Mouse (Mus musculus) natural killer cell, adult 2 months (primary cell): ENCODE results near the gene Rnf32.
A peak's percentile ranks its signal among the peaks of the same experiment; 100 is the strongest.

ENCODE experiments used
- DNase-seq, 2 experiments: peaks; one replicate each; pipeline ENCODE4 v3.0.0; 2022; ENCODE audit warnings: low spot score in 2 of 2

Rnf32 gene

GRCm38 (mm10) chr5:29195570-29196263, at the start of gene Rnf32:
TSS of gene Rnf32 (plus strand) at chr5:29195992.
- DNase-seq = peak; percentile 19 to 42

- no peak for DNase-seq
Observed at GRCm38 (mm10) chr5:29150146-29150545, 45.6 kb upstream of the Rnf32 start.

- DNase-seq = no peak
Observed at GRCm38 (mm10) chr5:29159849-29160248, 35.9 kb upstream of the Rnf32 start.

GRCm38 (mm10) chr5:29166947-29167346, 28.8 kb upstream of the Rnf32 start:
- no peak for DNase-seq

DNA sequence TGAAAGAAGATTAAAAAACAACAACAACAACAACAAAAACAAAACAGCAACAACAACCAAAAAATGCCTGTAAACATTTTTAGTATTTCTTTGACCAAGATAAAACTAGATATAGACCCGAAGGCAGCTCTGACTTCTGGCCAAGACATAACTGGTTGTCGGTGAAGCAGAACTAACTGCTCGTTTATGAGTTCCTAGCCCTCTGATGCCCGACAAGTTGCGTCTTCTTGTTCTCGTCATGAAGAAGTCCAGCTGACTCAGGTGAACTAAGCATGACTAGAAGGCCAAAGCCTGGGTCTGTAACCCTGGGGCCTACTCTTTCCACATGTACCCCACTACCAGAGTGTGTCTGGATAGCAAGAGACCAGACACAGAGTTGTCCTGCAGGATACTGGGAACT, 25.6 kb upstream of the Rnf32 start:
- DNase-seq = no peak

- DNase-seq = no peak
Observed at GRCm38 (mm10) chr5:29171165-29171564, 24.6 kb upstream of the Rnf32 start.

DNA sequence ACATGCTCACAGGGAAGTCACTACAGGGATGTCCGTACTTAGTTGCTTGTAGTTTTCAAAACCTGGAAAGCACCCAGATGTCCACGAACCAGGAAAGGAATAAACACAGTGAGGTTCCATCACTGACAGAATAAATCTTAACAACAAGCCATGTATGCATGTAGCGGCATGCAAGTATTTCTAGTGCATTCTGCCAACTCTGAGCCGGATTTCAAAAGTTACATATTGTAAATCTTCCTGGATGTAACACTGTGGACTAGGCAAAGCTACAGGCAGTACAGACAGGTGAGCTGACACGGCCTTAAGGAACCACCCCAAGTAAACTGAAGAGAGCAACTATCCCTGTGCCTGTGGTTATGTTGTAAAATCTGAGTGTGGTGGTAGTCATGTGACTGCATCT, 9.0 kb upstream of the Rnf32 start:
- DNase-seq = no peak

DNA sequence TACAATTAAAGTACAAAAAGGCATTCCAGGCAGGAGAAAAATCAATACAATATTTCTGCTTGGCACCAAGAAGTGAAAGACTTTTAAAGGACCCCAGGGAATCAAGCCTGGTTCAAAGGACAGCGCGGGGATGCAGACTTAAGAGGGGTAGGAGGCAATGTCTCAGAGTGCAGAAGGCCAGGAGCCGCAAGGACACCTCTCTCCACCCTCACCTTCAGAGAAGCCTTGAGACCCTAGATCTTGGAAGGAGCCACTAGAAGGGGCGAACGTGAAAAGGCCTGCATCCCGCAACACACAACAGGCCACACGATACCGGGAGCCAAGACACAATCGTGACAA, 592 bp upstream of the Rnf32 start:
- no peak for DNase-seq

- no peak for DNase-seq
Observed at GRCm38 (mm10) chr5:29196264-29196658, 469 bp downstream of the Rnf32 start.

DNA sequence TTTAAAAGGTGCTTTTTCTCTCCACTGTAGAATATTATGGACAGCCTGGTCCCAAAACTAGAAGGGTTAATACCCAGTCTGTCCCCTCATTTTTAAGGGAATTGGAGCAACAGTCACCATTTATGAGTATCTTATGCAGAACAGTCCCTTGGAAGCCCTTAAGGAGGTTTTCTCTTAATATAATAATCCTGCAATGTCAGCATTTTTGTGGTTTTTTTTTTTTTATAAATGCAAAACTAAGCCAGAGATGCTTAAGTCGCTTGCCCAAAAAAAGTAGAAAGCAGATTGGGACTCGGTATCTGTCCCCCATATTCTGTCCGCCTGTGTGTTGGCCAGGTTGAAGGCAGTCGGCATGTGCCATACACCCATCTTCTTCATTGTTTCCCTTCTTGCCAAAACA, 1.4 kb downstream of the Rnf32 start:
- DNase-seq = no peak

DNA sequence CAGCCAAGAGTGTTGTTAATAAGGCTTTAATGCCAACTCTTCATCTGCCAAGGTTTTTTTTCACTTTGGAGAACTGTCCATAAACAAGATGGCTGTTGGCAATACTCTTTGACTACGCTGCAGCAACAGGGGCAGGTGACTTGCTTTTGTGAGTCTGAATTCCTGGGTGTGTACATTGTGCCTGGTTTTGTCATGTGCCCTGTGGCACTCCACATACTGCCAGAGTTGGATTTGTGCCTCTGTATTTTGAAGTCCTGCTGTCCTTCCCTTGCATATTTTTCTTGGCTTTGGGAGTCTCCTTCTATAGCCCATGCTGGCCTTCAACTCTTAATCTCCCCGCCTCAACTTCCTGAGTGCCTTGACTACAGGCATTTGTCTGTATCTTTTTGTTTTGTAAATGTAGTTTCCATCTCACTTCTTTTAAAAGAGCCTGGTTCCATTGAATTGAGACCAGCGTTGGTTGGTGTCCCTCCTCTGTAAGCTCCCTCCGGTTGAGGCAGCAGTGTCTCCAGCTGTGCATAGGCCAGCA, 3.2 kb downstream of the Rnf32 start:
- no peak for DNase-seq

- no peak for DNase-seq
Observed at GRCm38 (mm10) chr5:29199868-29200267, 4.1 kb downstream of the Rnf32 start.

DNA sequence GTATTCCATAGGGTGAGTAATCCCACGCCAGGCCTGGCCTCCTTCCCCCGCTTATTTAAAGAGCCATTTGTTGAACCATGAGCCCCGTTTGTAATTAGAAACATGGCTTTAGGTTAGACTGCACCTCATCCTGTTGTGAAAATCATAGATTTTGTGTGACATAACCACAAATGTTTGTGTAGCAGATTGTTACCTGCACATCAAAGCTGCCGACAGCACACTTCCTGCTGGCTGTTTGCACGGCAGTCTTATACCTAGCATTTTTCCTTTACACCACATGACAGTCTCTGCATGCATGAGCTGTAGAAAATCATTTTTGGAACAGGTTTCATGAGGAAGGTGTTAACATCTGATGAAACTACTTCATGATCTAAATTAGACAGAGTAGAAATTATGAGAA, 9.9 kb downstream of the Rnf32 start:
- DNase-seq = peak in 1 of 2 experiments; percentile 2

DNA sequence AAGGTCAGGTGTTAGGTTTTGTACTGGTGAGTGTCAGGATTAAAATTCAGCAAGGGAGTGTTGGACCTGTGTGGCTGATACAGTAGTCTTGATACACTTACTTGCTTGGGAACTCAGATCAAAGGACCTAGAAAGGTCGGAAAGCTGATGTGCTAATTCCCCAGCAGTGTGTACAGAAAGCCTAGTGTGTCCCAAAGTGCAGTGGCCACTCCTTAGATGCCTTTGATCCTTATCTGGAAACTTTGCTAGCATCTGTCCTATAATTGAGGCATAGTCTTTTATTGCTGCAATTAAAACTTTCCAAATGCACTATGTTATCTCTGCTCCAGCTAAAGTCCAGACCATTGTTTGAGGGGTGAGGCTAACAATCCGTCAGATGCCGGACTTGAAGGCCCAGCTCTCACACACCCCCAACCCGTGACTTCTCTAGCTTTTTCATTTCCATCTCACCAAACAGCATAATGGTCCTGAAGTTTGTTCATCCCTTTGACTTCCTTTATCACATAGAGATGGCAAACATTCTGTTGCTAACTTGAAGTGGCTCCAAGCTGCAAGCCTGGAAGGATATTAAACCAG, 16.3 kb downstream of the Rnf32 start:
- no peak for DNase-seq

GRCm38 (mm10) chr5:29217997-29218396, 22.2 kb downstream of the Rnf32 start:
- no peak for DNase-seq

DNA sequence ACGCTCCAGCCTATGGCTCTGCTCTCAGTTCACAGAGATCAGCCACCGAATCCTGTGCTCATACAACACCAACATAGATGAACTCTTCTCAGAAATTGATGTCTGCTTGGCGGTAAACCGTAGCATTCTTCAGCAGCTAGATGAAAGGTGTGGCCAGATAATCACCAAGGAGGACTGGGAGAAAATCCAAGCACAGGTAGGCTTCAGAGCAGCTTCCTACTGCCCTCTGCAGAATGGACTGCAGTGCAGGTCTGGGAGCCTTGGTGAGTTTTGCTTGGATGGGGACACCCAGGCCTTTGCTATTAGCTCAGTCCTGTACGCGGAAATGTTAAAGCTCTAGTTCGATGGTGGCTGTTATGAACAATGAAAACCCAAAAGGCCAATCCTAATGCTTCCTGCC, 28.3 kb downstream of the Rnf32 start:
- no peak for DNase-seq

DNA sequence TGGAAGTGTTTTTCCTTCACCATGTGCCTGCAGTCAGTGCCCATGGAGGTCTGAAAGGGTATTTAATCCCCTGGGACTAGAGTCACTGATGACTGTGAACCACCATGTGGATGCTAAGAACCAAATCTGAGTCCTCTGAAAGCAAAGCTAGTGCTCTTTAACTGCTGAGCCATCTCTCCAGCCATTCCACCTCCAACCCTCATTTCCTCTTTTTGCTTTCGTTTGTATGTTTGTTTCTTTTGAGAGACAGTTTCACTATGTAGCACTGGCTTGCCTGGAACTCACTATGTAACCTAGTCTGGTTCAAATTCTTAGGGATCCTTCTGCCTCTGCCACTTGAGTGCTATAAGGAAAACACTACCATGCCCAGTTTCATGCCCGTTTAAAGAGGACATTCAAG, 34.7 kb downstream of the Rnf32 start:
- DNase-seq = no peak

- DNase-seq = no peak
Observed at GRCm38 (mm10) chr5:29238379-29238778, 42.6 kb downstream of the Rnf32 start.

DNA sequence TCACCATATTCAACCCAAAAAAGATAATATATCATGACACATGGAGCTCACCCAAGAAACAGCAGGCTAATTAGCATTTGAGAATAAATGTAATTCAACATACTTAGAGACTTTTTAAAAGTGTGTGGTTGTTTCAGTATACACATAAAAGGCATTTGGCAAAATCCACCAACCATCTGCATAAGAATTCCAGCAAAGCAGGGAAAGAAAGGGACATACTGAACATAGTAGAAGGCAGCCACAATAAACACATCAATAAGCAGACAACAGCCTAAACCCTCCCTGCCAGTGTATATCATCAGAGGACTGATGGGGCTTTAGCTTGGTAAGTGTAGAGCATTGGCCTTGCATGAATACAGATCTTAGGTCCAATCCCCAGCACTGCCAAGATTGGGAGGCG, 49.0 kb downstream of the Rnf32 start:
- no peak for DNase-seq

- DNase-seq = no peak
Observed at GRCm38 (mm10) chr5:29250795-29251495, 55.2 kb downstream of the Rnf32 start.

DNA sequence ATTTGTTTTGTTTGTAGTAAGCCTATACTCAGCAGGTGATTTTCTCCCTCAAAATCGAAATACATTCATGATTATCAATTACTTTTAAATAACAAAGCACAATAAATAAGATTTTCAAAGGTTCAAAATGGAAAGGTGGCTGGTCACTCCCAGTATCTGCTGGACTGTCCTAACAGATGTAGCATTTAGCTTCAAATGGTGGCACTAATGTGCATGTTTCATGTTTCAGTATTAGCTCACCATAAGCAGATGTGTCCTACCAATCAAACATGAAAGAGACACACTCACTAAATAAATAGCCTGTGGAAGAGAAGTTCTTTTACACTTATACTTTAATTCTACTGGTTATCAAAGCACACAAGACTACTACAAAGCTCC, 55.7 kb downstream of the Rnf32 start:
- no peak for DNase-seq

DNA sequence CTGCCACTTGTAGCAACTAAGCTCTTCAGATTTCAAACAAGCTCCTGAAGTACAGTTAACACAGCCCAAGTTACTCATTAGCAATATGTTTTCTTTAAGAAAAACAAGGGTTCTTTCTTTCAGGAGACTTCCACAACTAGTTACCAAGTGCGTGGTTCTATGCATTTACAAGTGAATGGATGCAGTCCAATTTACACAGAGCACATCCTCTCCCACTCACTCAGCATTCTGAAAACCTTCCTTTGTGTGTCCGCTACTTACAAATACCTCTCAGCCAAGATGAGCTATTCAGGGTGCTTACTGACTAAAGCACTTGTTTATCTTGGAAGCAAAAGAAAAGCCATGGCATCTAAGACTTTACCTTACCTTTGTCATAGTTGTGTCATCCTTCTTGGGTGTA, 58.1 kb downstream of the Rnf32 start:
- DNase-seq = no peak

DNA sequence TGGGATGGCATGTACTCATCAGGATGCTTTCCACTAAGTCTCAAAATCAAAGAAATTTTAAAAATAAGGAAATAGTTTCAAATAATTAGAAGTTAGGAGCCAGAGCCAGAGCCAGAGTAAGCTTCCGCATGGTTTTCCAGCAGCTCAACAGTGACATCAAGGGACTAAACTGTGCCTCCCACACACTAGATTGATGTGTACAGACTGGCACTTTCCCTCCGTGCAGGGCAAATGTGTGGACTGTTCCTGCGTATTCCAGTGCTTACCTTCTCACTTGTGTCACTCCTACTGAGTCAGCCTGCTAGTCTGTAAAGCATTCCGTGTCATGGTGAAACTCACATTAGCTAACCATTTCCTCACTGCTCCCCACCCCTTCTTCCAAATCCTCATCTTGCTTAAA, 75.1 kb downstream of the Rnf32 start:
- no peak for DNase-seq
